Mouse (Mus musculus) limb, embryonic 10.5 days (tissue): Measurements from ENCODE around the gene Iqschfp. TPM values are rescaled to one million over a fixed set of nuclear protein-coding genes. Genes with fewer than 3 reads are reported as not detected.

Experiments
- DNase-seq: peaks from one replicate; pipeline ENCODE4 v3.0.0-alpha.2; 2017; ENCODE audit warnings: low spot score
- H3K27ac ChIP-seq: fragments of 300-500 bp; sonication (generic); 2 replicates; pipeline ENCODE4 v1.5.1; 2016; ENCODE audit warnings: mild to moderate bottlenecking
- H3K27me3 ChIP-seq: fragments of 300-500 bp; sonication (generic); 2 replicates; pipeline ENCODE4 v1.6.1; 2016; ENCODE audit warnings: low read depth, mild to moderate bottlenecking; ENCODE audit not compliant: poor library complexity, severe bottlenecking
- H3K36me3 ChIP-seq: fragments of 300-500 bp; sonication (generic); 2 replicates; pipeline ENCODE4 v1.6.1; 2016; ENCODE audit warnings: mild to moderate bottlenecking, moderate library complexity
- H3K4me1 ChIP-seq: fragments of 300-500 bp; sonication (generic); 2 replicates; pipeline ENCODE4 v1.6.1; 2016
- H3K4me3 ChIP-seq: fragments of 300-500 bp; sonication (generic); 2 replicates; pipeline ENCODE4 v1.5.1; 2016; ENCODE audit warnings: mild to moderate bottlenecking, moderate library complexity
- H3K9me3 ChIP-seq: fragments of 300-500 bp; sonication (generic); replicated peaks from 2 replicates; pipeline ENCODE4 v1.6.1; 2016; ENCODE audit warnings: mild to moderate bottlenecking
- WGBS: fragments of 180-500 bp; shearing (Covaris S2); methylation state at CpG from one replicate; pipeline ENCODE4 v1.1.7; 2016; 5-methylcytosine and 5-hydroxymethylcytosine counted together
- polyA plus RNA-seq: library from polyadenylated mRNA; unstranded; fragments of >200 nt; fragmentation: Nextera tagmentation; extraction: Ambion mirVana; gene quantifications from 2 replicates; pipeline ENCODE4 v1.2.1, GENCODE M21; 2016

Iqschfp gene
- polyA plus RNA-seq, 1 experiment from 2014 or later = not detected

GRCm38 (mm10) chr3:68271457-68271856 lies 379.4 kb downstream of the Iqschfp start:
- no peaks in the 10 kb centered on the region for H3K9me3 ChIP-seq
- WGBS = 59% methylated on average over 3 of the region's 3 CpGs
- no peak for DNase-seq
- H3K36me3 ChIP-seq = no peaks in the 10 kb centered on the region
- no peak overlapping the region for H3K4me3 ChIP-seq
- H3K4me1 ChIP-seq = no peaks in the 10 kb centered on the region
- H3K27me3 ChIP-seq = no peaks in the 10 kb centered on the region
- H3K27ac ChIP-seq = no peak overlapping the region

- Histone ChIP-seq H3K4me1 (no peaks in the 10 kb centered on the region), H3K36me3 (no peaks in the 10 kb centered on the region), H3K27ac (no peak overlapping the region), H3K9me3 (no peaks in the 10 kb centered on the region), H3K27me3 (no peaks in the 10 kb centered on the region), H3K4me3 (no peak overlapping the region)
- no peak for DNase-seq
- WGBS = 87% methylated on average over 3 of the region's 3 CpGs
Measured at GRCm38 (mm10) chr3:68271881-68272280, 379.8 kb downstream of the Iqschfp start.

- H3K9me3 ChIP-seq = no peaks in the 10 kb centered on the region
- 0 out of 2 replicates have a peak overlapping the region, but pooled peaks have one; percentile 6 for H3K4me3 ChIP-seq
- 0 out of 2 replicates have a peak overlapping the region, but pooled peaks have one; percentile 3 for H3K27ac ChIP-seq
- DNase-seq = peak; percentile 37
- no peaks in the 10 kb centered on the region for H3K27me3 ChIP-seq
- H3K36me3 ChIP-seq = no peaks in the 10 kb centered on the region
- H3K4me1 ChIP-seq = peaks cover 23% of the 10 kb centered on the region
- 29% methylated on average over 7 of the region's 7 CpGs for WGBS
Measured at GRCm38 (mm10) chr3:68282844-68283594, 391.0 kb downstream of the Iqschfp start.

- 35% methylated on average over 10 of the region's 10 CpGs for WGBS
- 0 out of 2 replicates have a peak overlapping the region, but pooled peaks have one; percentile 6 for H3K4me3 ChIP-seq
Measured at GRCm38 (mm10) chr3:68283595-68283991, 391.6 kb downstream of the Iqschfp start.

GRCm38 (mm10) chr3:68284500-68284899 lies 392.5 kb downstream of the Iqschfp start:
- Histone ChIP-seq H3K4me3 (no peak overlapping the region), H3K27me3 (no peaks in the 10 kb centered on the region), H3K9me3 (no peaks in the 10 kb centered on the region), H3K27ac (no peak overlapping the region), H3K4me1 (peaks cover 23% of the 10 kb centered on the region), H3K36me3 (no peaks in the 10 kb centered on the region)
- DNase-seq = no peak
- WGBS = 84% methylated on average over 2 of the region's 2 CpGs

More at GRCm38 (mm10) chr3:68283595-68283991, 391.6 kb downstream of the Iqschfp start:
- Histone ChIP-seq H3K27me3 (no peaks in the 10 kb centered on the region), H3K4me1 (peaks cover 23% of the 10 kb centered on the region), H3K36me3 (no peaks in the 10 kb centered on the region), H3K9me3 (no peaks in the 10 kb centered on the region), H3K27ac (0 out of 2 replicates have a peak overlapping the region, but pooled peaks have one; percentile 3)
- peak; percentile 30 for DNase-seq

GRCm38 (mm10) chr3:68296752-68297151 lies 404.7 kb downstream of the Iqschfp start:
- H3K4me1 ChIP-seq = no peaks in the 10 kb centered on the region
- no peaks in the 10 kb centered on the region for H3K36me3 ChIP-seq
- no peak overlapping the region for H3K27ac ChIP-seq
- H3K9me3 ChIP-seq = no peaks in the 10 kb centered on the region
- H3K27me3 ChIP-seq = no peaks in the 10 kb centered on the region
- H3K4me3 ChIP-seq = no peak overlapping the region
- DNase-seq = no peak
- WGBS = 93% methylated on average over 7 of the region's 7 CpGs

GRCm38 (mm10) chr3:68305647-68306046 lies 413.6 kb downstream of the Iqschfp start:
- H3K9me3 ChIP-seq = no peaks in the 10 kb centered on the region
- H3K4me3 ChIP-seq = no peak overlapping the region
- DNase-seq = no peak
- no peak overlapping the region for H3K27ac ChIP-seq
- H3K27me3 ChIP-seq = no peaks in the 10 kb centered on the region
- no peaks in the 10 kb centered on the region for H3K36me3 ChIP-seq
- WGBS = 41% methylated on average over 1 of the region's 1 CpGs
- 0 out of 2 replicates have a peak, but pooled peaks cover 2% of the 10 kb centered on the region for H3K4me1 ChIP-seq

- no peaks in the 10 kb centered on the region for H3K36me3 ChIP-seq
- DNase-seq = no peak
- H3K27me3 ChIP-seq = no peaks in the 10 kb centered on the region
- WGBS = 55% methylated on average over 4 of the region's 4 CpGs
- no peak overlapping the region for H3K4me3 ChIP-seq
- H3K9me3 ChIP-seq = no peaks in the 10 kb centered on the region
- H3K27ac ChIP-seq = no peak overlapping the region
- 0 out of 2 replicates have a peak, but pooled peaks cover 2% of the 10 kb centered on the region for H3K4me1 ChIP-seq
Measured at GRCm38 (mm10) chr3:68306726-68307125, 414.7 kb downstream of the Iqschfp start.

- 85% methylated on average over 6 of the region's 6 CpGs for WGBS
- no peak overlapping the region for H3K27ac ChIP-seq
- H3K4me1 ChIP-seq = no peaks in the 10 kb centered on the region
- H3K4me3 ChIP-seq = no peak overlapping the region
- H3K9me3 ChIP-seq = no peaks in the 10 kb centered on the region
- DNase-seq = no peak
- no peaks in the 10 kb centered on the region for H3K27me3 ChIP-seq
- H3K36me3 ChIP-seq = no peaks in the 10 kb centered on the region
Measured at GRCm38 (mm10) chr3:68325575-68325974, 433.5 kb downstream of the Iqschfp start.

GRCm38 (mm10) chr3:68332515-68332914 lies 440.5 kb downstream of the Iqschfp start:
- Histone ChIP-seq H3K4me1 (no peaks in the 10 kb centered on the region), H3K9me3 (no peaks in the 10 kb centered on the region), H3K36me3 (no peaks in the 10 kb centered on the region), H3K4me3 (no peak overlapping the region), H3K27ac (no peak overlapping the region), H3K27me3 (no peaks in the 10 kb centered on the region)
- 32% methylated on average over 2 of the region's 2 CpGs for WGBS
- no peak for DNase-seq

- no peak for DNase-seq
- Histone ChIP-seq H3K9me3 (no peaks in the 10 kb centered on the region), H3K4me3 (no peak overlapping the region), H3K36me3 (no peaks in the 10 kb centered on the region), H3K4me1 (no peaks in the 10 kb centered on the region), H3K27ac (no peak overlapping the region), H3K27me3 (no peaks in the 10 kb centered on the region)
- WGBS = 94% methylated on average over 4 of the region's 4 CpGs
Measured at GRCm38 (mm10) chr3:68335501-68335900, 443.5 kb downstream of the Iqschfp start.

GRCm38 (mm10) chr3:68350624-68351023 lies 458.6 kb downstream of the Iqschfp start:
- peaks cover 21% of the 10 kb centered on the region for H3K4me1 ChIP-seq
- no peak for DNase-seq
- H3K27me3 ChIP-seq = no peaks in the 10 kb centered on the region
- 66% methylated on average over 6 of the region's 6 CpGs for WGBS
- H3K9me3 ChIP-seq = peaks cover 2% of the 10 kb centered on the region; the same call in 1 of the 2 replicates
- H3K36me3 ChIP-seq = no peaks in the 10 kb centered on the region
- H3K4me3 ChIP-seq = no peak overlapping the region
- H3K27ac ChIP-seq = no peak overlapping the region

- 36% methylated on average over 3 of the region's 3 CpGs for WGBS
- Histone ChIP-seq H3K9me3 (peaks cover 2% of the 10 kb centered on the region; the same call in 1 of the 2 replicates), H3K4me3 (no peak overlapping the region), H3K27me3 (no peaks in the 10 kb centered on the region), H3K36me3 (no peaks in the 10 kb centered on the region), H3K27ac (no peak overlapping the region), H3K4me1 (peaks cover 21% of the 10 kb centered on the region)
- DNase-seq = no peak
Measured at GRCm38 (mm10) chr3:68351461-68351860, 459.4 kb downstream of the Iqschfp start.
